Mouse (Mus musculus) spleen, postnatal 36 days (tissue): Measurements from ENCODE around the gene 5430403G16Rik.
"Not testable (repeated sequence)": the region's sequence is repeated elsewhere in the genome, so short reads cannot be mapped to it uniquely, and the experiment has no call there.

ENCODE experiments used
- DNase-seq, 2 experiments: peaks; one replicate each; pipeline ENCODE4 v3.0.0; 2022; ENCODE audit warnings: low spot score in 2 of 2, mixed read lengths in 1 of 2

The 5430403G16Rik gene

DNA sequence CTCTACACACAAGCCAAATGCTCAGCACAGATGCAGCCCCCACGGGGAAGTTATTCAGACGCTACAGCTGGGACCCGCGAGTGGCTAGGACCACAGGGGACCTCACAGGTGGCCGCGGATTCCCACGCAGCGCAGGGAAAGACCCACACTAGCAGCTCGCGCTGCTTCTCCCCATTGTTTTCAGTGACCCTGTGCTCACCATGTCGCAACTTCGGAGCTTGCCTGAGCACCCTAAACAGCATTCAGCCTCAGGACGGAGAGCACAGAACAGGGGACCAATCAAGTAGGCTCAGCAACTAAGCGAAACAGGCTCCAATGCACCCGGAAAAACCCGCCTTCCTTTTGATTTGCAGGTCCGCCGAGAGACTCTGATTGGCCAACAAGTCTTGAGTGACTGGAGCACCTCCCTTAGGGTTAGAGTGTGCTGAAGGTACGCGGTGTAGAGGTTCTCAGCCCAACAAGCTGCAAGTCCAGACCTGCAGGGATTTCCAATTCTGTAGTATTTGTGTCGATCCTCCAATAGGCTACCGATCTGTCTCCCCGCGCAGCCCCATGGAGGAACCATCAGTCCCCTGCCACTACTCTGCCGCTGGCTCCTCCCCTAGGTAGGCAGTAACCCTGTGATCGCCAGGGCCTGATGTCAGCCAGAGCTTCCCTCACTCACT, at the start of gene 5430403G16Rik:
TSS of gene 5430403G16Rik (minus strand) at position 505 of the 665 bp plus-strand sequence.
- DNase-seq = peak; percentile 82 to 83

DNA sequence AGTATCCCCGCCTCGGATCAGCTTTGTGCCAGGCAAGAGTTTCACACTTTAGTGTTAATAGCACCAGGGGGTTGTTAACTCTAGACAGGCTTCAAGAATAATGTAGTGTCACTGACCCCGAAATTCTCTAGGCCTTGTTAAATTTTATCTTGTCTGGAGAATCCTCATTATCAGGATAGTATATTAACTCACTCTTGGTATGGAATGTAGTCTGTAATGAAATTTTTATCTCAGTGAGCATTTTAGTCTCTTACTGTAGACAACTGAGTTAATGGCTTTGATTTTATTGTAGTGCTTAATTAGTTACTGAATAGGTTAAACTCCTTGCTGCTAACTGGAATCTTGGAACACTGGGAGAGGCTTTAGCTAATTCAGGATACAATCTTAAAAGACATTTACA, 26.5 kb upstream of the 5430403G16Rik start:
- not testable (repeated sequence) for DNase-seq

DNA sequence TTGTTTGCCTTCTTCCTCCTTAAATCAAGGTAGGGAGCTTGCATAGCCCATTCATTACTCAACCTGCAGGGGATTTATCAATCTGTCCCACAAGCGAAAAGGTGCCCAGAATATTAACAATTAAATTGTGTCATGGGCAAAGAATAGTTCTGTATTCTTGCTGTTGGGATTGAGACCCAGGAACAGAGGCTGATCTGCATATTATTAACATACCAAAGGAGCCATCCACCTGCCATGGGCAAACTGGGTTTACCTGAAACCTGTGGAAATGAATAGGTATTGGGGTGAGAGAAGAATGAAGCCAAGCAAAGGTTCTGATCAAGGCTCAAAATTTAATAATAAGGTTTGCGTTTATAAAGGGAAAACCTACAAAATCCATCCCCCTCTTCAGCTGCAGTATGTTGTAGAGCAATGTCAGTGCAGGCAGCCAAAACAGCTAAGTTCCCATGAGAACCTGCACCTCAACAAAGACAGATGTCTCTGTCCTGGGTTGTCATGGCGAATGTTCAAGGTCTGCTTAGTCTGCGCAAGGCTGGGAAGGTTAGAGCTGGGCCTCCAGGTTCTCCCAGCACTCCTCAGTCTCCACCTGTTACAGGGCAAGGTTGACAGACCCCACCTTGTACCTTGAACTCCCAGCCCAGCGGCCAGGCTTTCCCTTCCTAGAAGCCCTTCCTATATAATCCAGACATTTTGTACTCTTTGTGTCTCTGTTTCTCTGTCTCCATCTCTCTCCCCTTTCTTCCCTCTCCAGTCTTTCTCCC, 544 bp upstream of the 5430403G16Rik start:
- DNase-seq = not testable (repeated sequence)

DNA sequence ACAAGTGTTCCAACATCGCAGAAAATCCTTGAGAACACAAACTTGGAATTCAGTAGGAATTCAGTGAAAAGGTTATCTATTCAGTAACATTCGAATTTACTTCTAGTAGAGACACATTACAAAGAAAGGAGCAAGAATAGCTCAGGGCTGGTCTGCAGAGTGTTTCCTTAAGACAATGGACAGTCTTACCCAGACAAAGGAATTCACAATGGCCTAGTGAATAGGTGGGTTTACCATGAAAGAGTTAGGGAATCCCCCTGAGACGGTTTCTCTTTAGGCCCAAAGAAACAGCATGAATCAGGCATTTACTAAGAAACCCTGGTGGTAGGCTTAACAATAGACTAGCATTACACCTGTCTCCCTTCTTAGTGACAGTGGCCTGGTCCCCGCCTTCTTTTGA, 7.9 kb downstream of the 5430403G16Rik start:
- no peak for DNase-seq
